Mouse (Mus musculus) heart, postnatal 0 days (tissue): Measurements from ENCODE around the gene Ppat.

Source experiments
- CTCF ChIP-seq: IDR thresholded peaks from 2 replicates; pipeline ENCODE4 v1.5.1; 2016; ENCODE audit warnings: antibody characterized with exemption, control low read depth, low read depth
- EP300 ChIP-seq: IDR thresholded peaks from 2 replicates; pipeline ENCODE4 v1.6.1; 2016; ENCODE audit warnings: antibody characterized with exemption, low read depth

DNA sequence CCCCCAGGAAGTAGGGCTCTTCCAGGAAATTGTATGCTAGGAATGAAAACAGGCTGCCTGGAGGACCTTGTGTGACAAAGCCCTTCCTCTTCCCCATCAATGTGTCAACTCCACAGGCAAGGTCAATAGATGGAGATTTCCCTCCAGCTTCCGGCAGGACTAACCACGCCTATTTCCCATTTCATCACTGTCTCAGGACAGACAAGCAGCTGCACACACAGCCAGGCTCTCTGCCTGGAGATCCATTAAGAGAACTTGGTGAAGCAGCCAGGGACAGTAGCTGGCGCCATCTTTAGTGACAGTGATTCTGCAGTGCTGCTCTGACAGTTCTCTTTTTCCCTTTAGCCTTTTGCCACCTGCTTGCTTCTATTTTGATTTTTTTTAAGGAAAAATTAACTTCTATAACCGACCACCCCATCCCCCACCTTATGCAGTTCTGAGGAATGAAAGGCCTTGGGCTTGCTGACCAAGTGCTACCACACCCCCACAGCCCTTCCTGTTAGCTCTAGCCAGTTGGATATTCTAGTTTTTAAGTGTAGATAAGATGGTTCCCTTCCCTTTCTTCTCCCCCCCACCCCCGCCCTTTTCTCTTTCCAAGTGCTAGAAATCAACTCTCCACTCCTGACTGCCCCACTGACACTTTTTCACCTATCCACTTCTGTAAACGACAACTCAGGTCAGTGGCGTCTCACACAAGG, 22.0 kb downstream of the Ppat start:
- TF ChIP-seq CTCF (no peak), EP300 (no peak)
